Mouse (Mus musculus): ENCODE measurements at regions not wholly inside any gene's neighbourhood (a gene's known extent, or its start where the extent isn't known, plus 50 kb on each side); places are given as distances from the start of the nearest gene placed in this dataset.

DNA sequence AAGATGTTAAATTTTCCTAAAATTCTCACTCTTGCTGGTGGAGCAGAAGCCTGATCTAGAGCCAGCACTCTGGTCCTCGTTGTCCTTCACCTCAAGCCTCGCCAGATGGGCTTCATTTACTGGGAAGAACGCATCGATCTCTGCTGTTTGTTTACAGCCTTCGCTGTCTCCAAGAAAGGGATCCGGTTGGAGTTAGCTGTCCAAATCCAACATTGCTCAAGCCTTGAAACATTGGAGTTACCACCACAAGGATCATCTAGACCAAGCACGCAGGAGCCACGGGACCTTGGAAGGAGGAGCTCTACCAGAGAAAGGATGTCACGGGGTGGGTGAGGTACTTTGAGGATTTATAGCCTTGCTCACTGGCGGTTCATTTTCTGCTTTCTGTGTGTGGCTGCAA lies 788.2 kb downstream of the Fat4 start:
- no peaks in the 10 kb centered on the region for H3K27me3 ChIP-seq (ENCODE audit: control insufficient read depth, insufficient read depth, low read length)
- no peaks in the 10 kb centered on the region for H3K9me3 ChIP-seq (ENCODE audit: control insufficient read depth, low read length)
- TF ChIP-seq EP300 (optimal IDR thresholded peaks at IDR 0.05) (no peak), CTCF (IDR thresholded peaks at IDR 0.05; ENCODE audit: low read depth) (no peak)
- no peak overlapping the region for H3K9ac ChIP-seq (ENCODE audit: low read length)
- no peak overlapping the region for H3K27ac ChIP-seq (replicated peaks)
- no peak for DNase-seq (ENCODE audit: low spot score)
- WGBS = 64% methylated on average over 10 of the region's 10 CpGs
- H3K4me3 ChIP-seq (ENCODE audit: low read depth, low read length) = no peak overlapping the region
- H3K4me2 ChIP-seq (replicated peaks; ENCODE audit: low read depth) = no peak overlapping the region
- H3K4me1 ChIP-seq (replicated peaks; ENCODE audit: control insufficient read depth, insufficient read depth) = no peaks in the 10 kb centered on the region
- ATAC-seq (ENCODE audit: low FRiP score, low TSS enrichment) = no peak
- no peaks in the 10 kb centered on the region for H3K36me3 ChIP-seq (ENCODE audit: control insufficient read depth, insufficient read depth, low read length)

DNA sequence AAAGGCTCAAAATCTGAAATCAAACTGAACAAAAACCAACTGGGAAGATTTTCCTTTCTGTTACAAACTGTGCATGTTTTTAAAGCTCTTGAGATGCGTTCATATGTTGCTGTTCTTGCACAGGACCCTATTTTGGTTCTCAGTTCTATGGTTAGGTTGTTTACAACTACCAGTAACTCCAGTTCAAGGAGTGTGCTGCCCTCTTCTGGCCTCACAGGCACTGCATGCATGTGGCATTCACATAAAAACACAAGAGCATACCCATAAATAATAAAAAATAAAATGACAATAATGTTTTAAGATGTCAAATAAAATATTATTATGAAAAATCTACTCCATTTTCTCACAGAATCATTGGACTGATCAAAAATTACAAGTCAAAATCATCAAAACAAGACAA lies 818.9 kb downstream of the Fat4 start:
- H3K36me3 ChIP-seq (ENCODE audit: control insufficient read depth, insufficient read depth, low read length) = no peaks in the 10 kb centered on the region
- ATAC-seq (ENCODE audit: low FRiP score, low TSS enrichment) = no peak
- no peak overlapping the region for H3K9ac ChIP-seq (ENCODE audit: low read length)
- H3K4me1 ChIP-seq (replicated peaks; ENCODE audit: control insufficient read depth, insufficient read depth) = no peaks in the 10 kb centered on the region
- TF ChIP-seq CTCF (IDR thresholded peaks at IDR 0.05; ENCODE audit: low read depth) (peak; percentile 55), EP300 (optimal IDR thresholded peaks at IDR 0.05) (no peak)
- H3K27ac ChIP-seq (replicated peaks) = no peak overlapping the region
- no peaks in the 10 kb centered on the region for H3K27me3 ChIP-seq (ENCODE audit: control insufficient read depth, insufficient read depth, low read length)
- H3K4me3 ChIP-seq (ENCODE audit: low read depth, low read length) = no peak overlapping the region
- no peak overlapping the region for H3K4me2 ChIP-seq (replicated peaks; ENCODE audit: low read depth)
- DNase-seq (ENCODE audit: low spot score) = no peak
- H3K9me3 ChIP-seq (ENCODE audit: control insufficient read depth, low read length) = no peaks in the 10 kb centered on the region
- 78% methylated on average over 1 of the region's 1 CpGs for WGBS

DNA sequence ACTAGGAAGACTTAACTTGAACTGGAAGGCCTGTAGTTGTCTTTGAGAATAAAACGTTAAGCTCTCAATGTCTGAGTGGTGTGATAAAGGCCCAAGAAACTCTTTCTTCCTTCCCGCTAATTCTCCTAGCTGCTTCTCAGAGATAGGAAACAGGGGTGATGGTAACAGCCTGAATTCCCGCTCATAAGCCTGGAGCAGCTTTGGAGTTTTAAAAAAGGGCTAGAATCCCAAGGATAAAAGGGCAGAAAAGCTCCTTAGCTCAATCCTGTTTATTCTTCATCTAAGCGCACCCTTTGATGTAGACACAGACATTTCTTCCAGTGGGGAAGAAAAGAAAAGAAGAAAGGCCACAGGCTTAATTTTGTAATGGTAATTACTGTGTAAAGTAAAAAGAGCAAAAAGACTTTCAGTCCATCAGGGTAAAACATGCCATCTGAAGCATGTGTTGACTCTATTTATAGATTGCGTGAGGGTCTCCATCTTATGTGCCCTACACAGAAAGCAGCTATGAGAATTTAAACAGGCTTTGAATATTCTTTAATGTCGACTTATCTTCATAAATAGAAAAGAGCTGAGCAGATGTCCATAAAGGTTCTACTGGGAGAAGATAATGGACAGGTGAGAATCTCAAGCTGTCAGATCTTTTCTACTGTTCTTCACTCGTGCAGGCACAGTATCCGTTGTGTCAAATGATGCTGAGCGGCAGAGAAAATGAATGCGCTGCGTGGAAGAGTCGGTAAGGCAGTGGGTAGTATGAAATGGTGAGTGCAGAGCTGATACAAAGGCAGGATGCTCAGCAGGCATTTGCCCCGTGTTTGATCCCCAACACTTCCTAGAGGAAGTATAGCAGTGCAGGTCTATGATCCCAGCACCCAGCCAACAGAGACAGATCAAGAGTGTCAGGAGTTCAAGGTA lies 818.0 kb upstream of the Intu start:
- WGBS = 79% methylated on average over 13 of the region's 13 CpGs
- no peak for ATAC-seq (ENCODE audit: low FRiP score, low TSS enrichment)
- H3K9me3 ChIP-seq (ENCODE audit: control insufficient read depth, low read length) = no peaks in the 10 kb centered on the region

DNA sequence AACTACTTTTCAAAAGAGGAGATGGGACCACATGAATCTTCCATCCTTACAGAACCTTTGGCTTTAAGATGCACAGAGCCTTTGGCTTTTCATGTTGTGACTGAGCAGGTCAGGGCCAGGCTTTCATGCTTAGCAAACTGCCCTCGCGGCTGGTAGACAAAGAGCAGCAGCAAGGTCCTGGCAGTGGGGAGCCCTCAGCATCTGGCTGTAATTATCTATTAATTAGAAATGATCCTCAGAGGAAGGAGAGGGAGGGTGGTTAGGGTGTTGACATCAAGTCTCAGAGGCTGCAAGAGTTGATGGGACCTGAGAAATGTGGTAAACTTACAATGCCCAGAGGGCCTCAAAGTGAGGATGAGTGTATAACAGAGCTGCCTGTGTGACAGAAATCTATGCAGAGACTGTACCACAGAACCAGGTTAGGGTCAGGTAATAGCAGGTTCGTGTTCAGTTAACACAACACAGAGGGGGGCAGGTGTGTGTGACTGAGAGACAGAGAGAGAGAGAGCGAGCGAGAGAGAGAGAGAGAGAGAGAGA lies 817.0 kb upstream of the Intu start:
- Histone ChIP-seq H3K36me3 (ENCODE audit: control insufficient read depth, insufficient read depth, low read length) (no peaks in the 10 kb centered on the region), H3K9ac (ENCODE audit: low read length) (no peak overlapping the region), H3K27me3 (ENCODE audit: control insufficient read depth, insufficient read depth, low read length) (no peaks in the 10 kb centered on the region), H3K4me2 (replicated peaks; ENCODE audit: low read depth) (no peak overlapping the region), H3K27ac (replicated peaks) (no peak overlapping the region), H3K4me1 (replicated peaks; ENCODE audit: control insufficient read depth, insufficient read depth) (no peaks in the 10 kb centered on the region), H3K9me3 (ENCODE audit: control insufficient read depth, low read length) (no peaks in the 10 kb centered on the region), H3K4me3 (ENCODE audit: low read depth, low read length) (no peak overlapping the region)
- ATAC-seq (ENCODE audit: low FRiP score, low TSS enrichment) = no peak
- TF ChIP-seq CTCF (IDR thresholded peaks at IDR 0.05; ENCODE audit: low read depth) = no peak
- no peak for TF ChIP-seq EP300 (optimal IDR thresholded peaks at IDR 0.05)
- 81% methylated on average over 5 of the region's 5 CpGs for WGBS
- no peak for DNase-seq (ENCODE audit: low spot score)

More for the DNA sequence above, 818.0 kb upstream of the Intu start:
- Histone ChIP-seq H3K9ac (ENCODE audit: low read length) (no peak overlapping the region), H3K4me2 (replicated peaks; ENCODE audit: low read depth) (no peak overlapping the region), H3K4me3 (ENCODE audit: low read depth, low read length) (no peak overlapping the region), H3K27ac (replicated peaks) (no peak overlapping the region), H3K4me1 (replicated peaks; ENCODE audit: control insufficient read depth, insufficient read depth) (no peaks in the 10 kb centered on the region), H3K27me3 (ENCODE audit: control insufficient read depth, insufficient read depth, low read length) (no peaks in the 10 kb centered on the region), H3K36me3 (ENCODE audit: control insufficient read depth, insufficient read depth, low read length) (no peaks in the 10 kb centered on the region)
- TF ChIP-seq EP300 (optimal IDR thresholded peaks at IDR 0.05) = no peak
- TF ChIP-seq CTCF (IDR thresholded peaks at IDR 0.05; ENCODE audit: low read depth) = no peak
- no peak for DNase-seq (ENCODE audit: low spot score)

DNA sequence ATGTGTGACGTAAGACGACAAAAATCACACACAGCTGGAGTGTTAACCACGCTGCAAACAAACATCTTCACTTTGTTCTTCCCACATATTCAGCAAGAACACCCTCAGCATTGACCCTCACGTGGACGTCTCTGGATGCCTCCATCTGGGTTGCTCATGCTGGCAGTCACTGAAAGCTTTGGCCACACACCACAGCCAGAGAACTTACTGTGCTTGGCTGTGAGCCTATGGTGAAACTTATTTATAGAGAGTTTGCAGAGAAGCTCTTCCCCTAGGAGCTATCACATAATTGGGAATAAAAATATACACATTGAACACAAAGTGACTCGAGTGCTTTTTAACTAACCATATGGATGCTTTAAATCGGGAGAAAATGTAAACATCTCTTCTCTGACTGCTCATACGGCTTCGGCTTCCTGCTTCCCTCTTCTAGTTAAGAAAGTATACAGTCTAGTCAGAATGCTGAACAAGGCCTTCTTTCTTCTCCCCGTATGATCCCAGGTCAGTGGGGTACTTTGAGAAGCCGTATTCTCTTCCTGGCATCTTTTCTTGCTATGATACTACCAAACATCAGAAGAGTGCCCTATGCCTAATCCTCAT lies 812.0 kb upstream of the Intu start:
- Histone ChIP-seq H3K27me3 (ENCODE audit: control insufficient read depth, insufficient read depth, low read length) (no peaks in the 10 kb centered on the region), H3K9ac (ENCODE audit: low read length) (no peak overlapping the region), H3K4me2 (replicated peaks; ENCODE audit: low read depth) (no peak overlapping the region), H3K4me1 (replicated peaks; ENCODE audit: control insufficient read depth, insufficient read depth) (no peaks in the 10 kb centered on the region), H3K27ac (replicated peaks) (no peak overlapping the region), H3K36me3 (ENCODE audit: control insufficient read depth, insufficient read depth, low read length) (no peaks in the 10 kb centered on the region), H3K9me3 (ENCODE audit: control insufficient read depth, low read length) (no peaks in the 10 kb centered on the region), H3K4me3 (ENCODE audit: low read depth, low read length) (no peak overlapping the region)
- 48% methylated on average over 11 of the region's 11 CpGs for WGBS
- TF ChIP-seq CTCF (IDR thresholded peaks at IDR 0.05; ENCODE audit: low read depth) = no peak
- TF ChIP-seq EP300 (optimal IDR thresholded peaks at IDR 0.05) = no peak
- no peak for ATAC-seq (ENCODE audit: low FRiP score, low TSS enrichment)
- no peak for DNase-seq (ENCODE audit: low spot score)

DNA sequence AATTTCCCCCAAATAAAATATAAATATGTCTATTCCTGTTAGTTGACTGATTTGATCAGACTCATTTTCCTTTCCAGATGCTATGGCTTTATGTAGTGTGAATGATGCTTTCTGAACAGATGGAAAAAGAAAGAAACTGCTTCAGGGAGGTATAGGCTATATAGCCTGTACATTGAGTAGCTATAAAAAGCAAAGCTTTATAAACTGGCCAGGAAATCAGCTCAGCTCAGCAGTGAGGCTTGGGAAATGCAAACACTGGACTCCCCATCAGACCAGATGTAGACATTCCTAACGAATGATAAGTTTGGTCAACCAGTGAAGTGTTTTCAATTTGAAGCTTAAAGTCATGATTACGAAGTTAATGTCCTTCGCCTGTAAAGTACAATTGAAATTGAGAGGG lies 805.3 kb upstream of the Intu start:
- Histone ChIP-seq H3K9me3 (ENCODE audit: control insufficient read depth, low read length) (no peaks in the 10 kb centered on the region), H3K4me1 (replicated peaks; ENCODE audit: control insufficient read depth, insufficient read depth) (no peaks in the 10 kb centered on the region), H3K9ac (ENCODE audit: low read length) (no peak overlapping the region), H3K36me3 (ENCODE audit: control insufficient read depth, insufficient read depth, low read length) (no peaks in the 10 kb centered on the region), H3K4me3 (ENCODE audit: low read depth, low read length) (no peak overlapping the region), H3K27me3 (ENCODE audit: control insufficient read depth, insufficient read depth, low read length) (no peaks in the 10 kb centered on the region), H3K4me2 (replicated peaks; ENCODE audit: low read depth) (no peak overlapping the region), H3K27ac (replicated peaks) (no peak overlapping the region)
- no peak for TF ChIP-seq EP300 (optimal IDR thresholded peaks at IDR 0.05)
- no peak for TF ChIP-seq CTCF (IDR thresholded peaks at IDR 0.05; ENCODE audit: low read depth)
- ATAC-seq (ENCODE audit: low FRiP score, low TSS enrichment) = no peak
- no peak for DNase-seq (ENCODE audit: low spot score)
- WGBS = 44% methylated on average over 3 of the region's 3 CpGs

Measured in stomach, postnatal 0 days (tissue).